Mouse (Mus musculus): ENCODE measurements around the gene Srsf4. TPM values are rescaled to one million over a fixed set of nuclear protein-coding genes. Genes with fewer than 3 reads are reported as not detected.
A peak's percentile ranks its signal among the peaks of the same experiment; 100 is the strongest.

Srsf4 gene
- polyA plus RNA-seq (2015; fragmentation: Nextera tagmentation; extraction: Ambion mirVana) = 107 and 108 TPM in 2 replicates

DNA sequence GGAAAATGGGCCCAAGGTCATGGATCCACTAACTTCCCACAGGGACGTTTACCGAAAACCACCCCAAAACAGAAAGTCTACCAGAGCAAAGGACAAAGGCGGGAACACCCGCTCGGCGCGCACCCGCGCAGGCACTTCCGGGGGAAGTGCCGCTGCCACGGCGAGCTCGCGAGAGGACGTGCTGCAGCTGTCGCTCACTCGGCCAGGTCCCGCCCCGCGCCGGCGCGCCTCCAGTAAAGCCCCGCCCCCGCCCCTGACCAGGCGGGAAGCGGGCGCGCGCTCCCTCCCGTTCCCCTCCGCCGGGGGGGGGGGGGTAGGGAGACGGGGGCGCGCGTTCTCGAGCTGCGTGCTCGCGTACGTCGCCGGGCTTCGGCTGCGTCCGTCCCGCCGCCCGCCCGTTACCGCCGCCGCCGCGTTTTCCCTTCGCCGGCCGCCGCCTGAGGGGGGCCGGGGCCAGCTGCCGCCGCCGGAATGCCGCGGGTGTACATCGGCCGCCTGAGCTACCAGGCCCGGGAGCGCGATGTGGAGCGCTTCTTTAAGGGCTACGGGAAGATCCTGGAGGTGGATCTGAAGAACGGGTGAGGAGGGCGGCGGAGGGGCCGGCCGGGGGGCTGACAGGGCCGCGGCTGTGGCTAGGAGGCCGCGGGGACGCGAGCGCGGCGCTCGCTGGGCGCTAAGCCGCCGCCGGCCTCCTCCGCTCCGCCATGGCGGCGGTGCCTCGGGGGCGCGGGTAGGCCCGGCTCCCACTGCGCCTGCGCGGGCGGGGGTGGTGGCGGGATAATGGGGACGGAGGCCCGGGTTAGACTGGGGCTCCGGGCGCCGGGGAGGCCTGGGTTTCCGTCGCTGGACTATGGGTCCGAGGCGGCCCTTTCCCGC, at the start of gene Srsf4:
Gene Srsf4 (plus strand): TSS at position 325 of the 876 bp plus-strand sequence.
- under 1% methylated on average over 96 of the region's 116 CpGs for WGBS
- H3K9me3 ChIP-seq (ENCODE audit: low read length) = no peaks in the 10 kb centered on the region
- H3K4me1 ChIP-seq (ENCODE audit: insufficient read depth, low read length) = peaks cover 41% of the 10 kb centered on the region
- peak; percentile 95 for ATAC-seq (ENCODE audit: low FRiP score, low TSS enrichment)
- no peaks in the 10 kb centered on the region for H3K36me3 ChIP-seq (ENCODE audit: insufficient read depth, low read length)
- no peaks in the 10 kb centered on the region for H3K27me3 ChIP-seq (ENCODE audit: insufficient read depth, low read length)
- peak within 1 kb of the TSS; percentile 89 for H3K4me2 ChIP-seq (replicated peaks; ENCODE audit: low read depth, low read length)
- peak within 1 kb of the TSS; percentile 99 for H3K4me3 ChIP-seq (ENCODE audit: low read length)
- peak within 1 kb of the TSS; percentile 100 for H3K27ac ChIP-seq (ENCODE audit: low read length)
- H3K9ac ChIP-seq (replicated peaks; ENCODE audit: low read length) = peak within 1 kb of the TSS; percentile 100

GRCm38 (mm10) chr4:131824939-131825338, 48.5 kb upstream of the Srsf4 start:
- no peak overlapping the region for H3K9ac ChIP-seq (replicated peaks; ENCODE audit: low read length)
- no peaks in the 10 kb centered on the region for H3K9me3 ChIP-seq (ENCODE audit: low read length)
- peaks cover 14% of the 10 kb centered on the region for H3K4me1 ChIP-seq (ENCODE audit: insufficient read depth, low read length)
- WGBS = 69% methylated on average over 3 of the region's 3 CpGs
- H3K36me3 ChIP-seq (ENCODE audit: insufficient read depth, low read length) = no peaks in the 10 kb centered on the region
- H3K4me2 ChIP-seq (replicated peaks; ENCODE audit: low read depth, low read length) = no peak overlapping the region
- no peaks in the 10 kb centered on the region for H3K27me3 ChIP-seq (ENCODE audit: insufficient read depth, low read length)
- no peak overlapping the region for H3K4me3 ChIP-seq (ENCODE audit: low read length)
- ATAC-seq (ENCODE audit: low FRiP score, low TSS enrichment) = no peak
- H3K27ac ChIP-seq (ENCODE audit: low read length) = no peak overlapping the region

DNA sequence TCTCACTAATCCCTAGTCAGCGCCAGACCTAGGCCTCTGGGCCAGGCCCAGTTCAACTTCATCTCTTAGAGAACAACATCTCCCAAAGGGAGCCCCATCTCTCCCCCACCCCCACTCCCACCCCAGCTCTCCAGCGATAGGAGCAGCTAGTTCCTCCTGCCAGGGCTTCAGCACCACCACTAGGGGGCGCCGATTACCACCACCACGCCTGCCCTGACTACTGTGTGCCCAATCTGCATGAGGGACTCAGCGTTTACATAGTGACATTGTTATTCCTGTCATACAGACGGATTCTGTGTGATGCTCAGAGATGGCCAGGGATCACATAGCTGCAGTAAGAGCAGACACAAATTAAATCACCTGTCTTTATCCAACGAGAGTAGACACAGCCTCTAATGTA, 47.6 kb upstream of the Srsf4 start:
- no peak overlapping the region for H3K9ac ChIP-seq (replicated peaks; ENCODE audit: low read length)
- no peaks in the 10 kb centered on the region for H3K27me3 ChIP-seq (ENCODE audit: insufficient read depth, low read length)
- peaks cover 14% of the 10 kb centered on the region for H3K4me1 ChIP-seq (ENCODE audit: insufficient read depth, low read length)
- no peaks in the 10 kb centered on the region for H3K36me3 ChIP-seq (ENCODE audit: insufficient read depth, low read length)
- H3K4me3 ChIP-seq (ENCODE audit: low read length) = no peak overlapping the region
- no peak for ATAC-seq (ENCODE audit: low FRiP score, low TSS enrichment)
- H3K27ac ChIP-seq (ENCODE audit: low read length) = no peak overlapping the region
- H3K4me2 ChIP-seq (replicated peaks; ENCODE audit: low read depth, low read length) = no peak overlapping the region
- no peaks in the 10 kb centered on the region for H3K9me3 ChIP-seq (ENCODE audit: low read length)
- 44% methylated on average over 8 of the region's 8 CpGs for WGBS

DNA sequence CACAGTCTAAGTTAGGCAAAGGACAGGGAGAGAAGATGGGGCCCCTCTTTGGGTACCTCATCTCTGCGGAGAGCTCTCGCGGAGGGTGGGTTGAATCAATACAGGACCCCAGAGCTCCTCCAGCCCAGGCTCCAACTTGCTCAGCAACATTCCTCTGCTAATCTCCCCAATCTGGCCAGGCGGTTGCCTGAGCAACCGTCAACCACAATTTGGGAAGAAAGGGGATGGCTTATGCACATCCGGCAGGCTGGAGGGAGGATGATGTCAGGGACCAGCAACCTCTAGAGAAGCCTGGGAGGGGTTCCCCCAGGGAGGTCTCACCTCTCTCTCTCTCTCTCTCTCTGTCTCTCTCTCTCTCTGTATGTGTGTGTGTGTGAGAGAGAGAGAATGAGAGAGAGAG, 46.5 kb upstream of the Srsf4 start:
- WGBS = 23% methylated on average over 6 of the region's 6 CpGs
- no peak overlapping the region for H3K27ac ChIP-seq (ENCODE audit: low read length)

DNA sequence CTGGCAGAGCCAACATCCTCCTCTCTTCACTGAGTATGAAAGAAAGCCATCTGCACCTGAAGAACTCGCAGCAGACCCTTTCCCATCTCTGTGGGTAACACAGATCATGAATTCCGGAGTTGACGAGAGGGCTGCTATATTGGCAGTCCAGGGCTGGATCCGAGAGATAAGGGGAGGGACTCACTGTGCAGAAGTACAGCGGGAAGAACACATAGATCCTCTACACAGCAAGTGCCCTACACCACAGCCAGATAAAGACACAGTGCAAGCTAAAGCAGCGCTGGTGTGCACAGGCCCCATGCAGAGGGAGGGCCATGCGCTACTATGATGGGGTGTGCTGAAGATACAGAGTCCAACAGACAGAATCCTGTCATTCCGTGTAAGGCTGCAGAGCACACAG, 44.3 kb upstream of the Srsf4 start:
- Histone ChIP-seq H3K4me3 (ENCODE audit: low read length) (no peak overlapping the region), H3K4me2 (replicated peaks; ENCODE audit: low read depth, low read length) (no peak overlapping the region), H3K27me3 (ENCODE audit: insufficient read depth, low read length) (no peaks in the 10 kb centered on the region), H3K27ac (ENCODE audit: low read length) (no peak overlapping the region), H3K9ac (replicated peaks; ENCODE audit: low read length) (no peak overlapping the region), H3K9me3 (ENCODE audit: low read length) (no peaks in the 10 kb centered on the region), H3K36me3 (ENCODE audit: insufficient read depth, low read length) (no peaks in the 10 kb centered on the region), H3K4me1 (ENCODE audit: insufficient read depth, low read length) (peaks cover 10% of the 10 kb centered on the region; the same call in 1 of the 2 replicates)
- no peak for ATAC-seq (ENCODE audit: low FRiP score, low TSS enrichment)
- 84% methylated on average over 8 of the region's 8 CpGs for WGBS

More for the DNA sequence above, 46.5 kb upstream of the Srsf4 start:
- peaks cover 10% of the 10 kb centered on the region; the same call in 1 of the 2 replicates for H3K4me1 ChIP-seq (ENCODE audit: insufficient read depth, low read length)
- H3K4me3 ChIP-seq (ENCODE audit: low read length) = no peak overlapping the region
- H3K4me2 ChIP-seq (replicated peaks; ENCODE audit: low read depth, low read length) = no peak overlapping the region
- H3K27me3 ChIP-seq (ENCODE audit: insufficient read depth, low read length) = no peaks in the 10 kb centered on the region
- no peaks in the 10 kb centered on the region for H3K9me3 ChIP-seq (ENCODE audit: low read length)
- ATAC-seq (ENCODE audit: low FRiP score, low TSS enrichment) = peak; percentile 59
- H3K36me3 ChIP-seq (ENCODE audit: insufficient read depth, low read length) = no peaks in the 10 kb centered on the region
- no peak overlapping the region for H3K9ac ChIP-seq (replicated peaks; ENCODE audit: low read length)

- Histone ChIP-seq H3K27me3 (ENCODE audit: insufficient read depth, low read length) (peaks cover 6% of the 10 kb centered on the region), H3K4me3 (ENCODE audit: low read length) (no peak overlapping the region), H3K4me1 (ENCODE audit: insufficient read depth, low read length) (peaks cover 14% of the 10 kb centered on the region), H3K4me2 (replicated peaks; ENCODE audit: low read depth, low read length) (no peak overlapping the region), H3K27ac (ENCODE audit: low read length) (no peak overlapping the region), H3K9me3 (ENCODE audit: low read length) (no peaks in the 10 kb centered on the region), H3K9ac (replicated peaks; ENCODE audit: low read length) (no peak overlapping the region), H3K36me3 (ENCODE audit: insufficient read depth, low read length) (no peaks in the 10 kb centered on the region)
- WGBS = 83% methylated on average over 5 of the region's 5 CpGs
- ATAC-seq (ENCODE audit: low FRiP score, low TSS enrichment) = no peak
These were observed 41.8 kb upstream of the Srsf4 start for GRCm38 (mm10) chr4:131831546-131832045.

GRCm38 (mm10) chr4:131832759-131833407, 40.5 kb upstream of the Srsf4 start:
- no peaks in the 10 kb centered on the region for H3K36me3 ChIP-seq (ENCODE audit: insufficient read depth, low read length)
- 71% methylated on average over 3 of the region's 3 CpGs for WGBS
- no peak overlapping the region for H3K4me2 ChIP-seq (replicated peaks; ENCODE audit: low read depth, low read length)
- peaks cover 15% of the 10 kb centered on the region for H3K4me1 ChIP-seq (ENCODE audit: insufficient read depth, low read length)
- no peaks in the 10 kb centered on the region for H3K9me3 ChIP-seq (ENCODE audit: low read length)
- no peak for ATAC-seq (ENCODE audit: low FRiP score, low TSS enrichment)
- peaks cover 6% of the 10 kb centered on the region for H3K27me3 ChIP-seq (ENCODE audit: insufficient read depth, low read length)
- no peak overlapping the region for H3K9ac ChIP-seq (replicated peaks; ENCODE audit: low read length)
- no peak overlapping the region for H3K27ac ChIP-seq (ENCODE audit: low read length)
- no peak overlapping the region for H3K4me3 ChIP-seq (ENCODE audit: low read length)

DNA sequence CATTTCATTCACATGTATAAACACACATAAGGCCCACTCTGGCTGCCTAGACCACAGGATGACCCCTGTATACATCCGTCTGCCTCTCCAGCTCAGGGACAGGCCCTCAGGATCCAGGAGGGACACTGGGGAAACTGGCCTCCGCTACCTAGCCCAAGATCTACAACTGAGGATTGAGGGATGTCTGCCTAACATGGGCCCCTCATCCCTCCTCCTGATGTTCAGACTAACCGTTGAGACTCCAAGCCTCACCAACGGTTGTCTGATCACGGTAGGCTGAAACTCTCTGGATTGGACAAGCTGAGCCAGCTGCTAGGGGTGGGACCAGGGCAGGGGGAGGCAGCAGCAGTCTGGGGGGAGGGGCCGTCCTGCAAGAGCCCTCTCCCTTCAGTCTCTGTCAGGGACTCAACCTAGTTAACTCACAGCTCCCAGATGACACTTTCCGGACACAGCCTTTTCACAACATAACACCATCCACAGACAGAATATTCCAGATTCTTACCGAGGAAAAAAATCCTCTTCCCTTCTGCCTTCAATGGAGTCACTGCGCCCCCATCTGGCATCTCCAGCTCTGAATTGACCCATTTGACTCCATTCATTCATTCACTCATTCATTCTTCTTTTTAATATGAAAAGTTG, 39.3 kb upstream of the Srsf4 start:
- no peak overlapping the region for H3K4me2 ChIP-seq (replicated peaks; ENCODE audit: low read depth, low read length)
- 27% methylated on average over 9 of the region's 9 CpGs for WGBS
- no peak overlapping the region for H3K27ac ChIP-seq (ENCODE audit: low read length)
- H3K36me3 ChIP-seq (ENCODE audit: insufficient read depth, low read length) = no peaks in the 10 kb centered on the region
- no peak for ATAC-seq (ENCODE audit: low FRiP score, low TSS enrichment)
- peaks cover 6% of the 10 kb centered on the region for H3K27me3 ChIP-seq (ENCODE audit: insufficient read depth, low read length)
- no peaks in the 10 kb centered on the region for H3K9me3 ChIP-seq (ENCODE audit: low read length)
- no peak overlapping the region for H3K9ac ChIP-seq (replicated peaks; ENCODE audit: low read length)
- peaks cover 18% of the 10 kb centered on the region for H3K4me1 ChIP-seq (ENCODE audit: insufficient read depth, low read length)
- H3K4me3 ChIP-seq (ENCODE audit: low read length) = no peak overlapping the region

- H3K27me3 ChIP-seq (ENCODE audit: insufficient read depth, low read length) = peaks cover 6% of the 10 kb centered on the region
- H3K36me3 ChIP-seq (ENCODE audit: insufficient read depth, low read length) = no peaks in the 10 kb centered on the region
- H3K4me3 ChIP-seq (ENCODE audit: low read length) = peak overlapping the region; percentile 70
- H3K27ac ChIP-seq (ENCODE audit: low read length) = no peak overlapping the region
- H3K4me2 ChIP-seq (replicated peaks; ENCODE audit: low read depth, low read length) = peak overlapping the region; percentile 88
- H3K9me3 ChIP-seq (ENCODE audit: low read length) = no peaks in the 10 kb centered on the region
- WGBS = under 1% methylated on average over 39 of the region's 39 CpGs
- ATAC-seq (ENCODE audit: low FRiP score, low TSS enrichment) = peak; percentile 24
- peaks cover 18% of the 10 kb centered on the region for H3K4me1 ChIP-seq (ENCODE audit: insufficient read depth, low read length)
- H3K9ac ChIP-seq (replicated peaks; ENCODE audit: low read length) = peak overlapping the region; percentile 81
These were observed 37.0 kb upstream of the Srsf4 start for GRCm38 (mm10) chr4:131836351-131836881.
